Mouse (Mus musculus): ENCODE measurements around the gene Kdr. TPM values are rescaled to one million over a fixed set of nuclear protein-coding genes. Genes with fewer than 3 reads are reported as not detected.

Gene Kdr
- polyA plus RNA-seq, 1 experiment from 2014 or later, result 17.3 TPM

- ATAC-seq, result no peak
- WGBS, result 36% methylated on average over 6 of the region's 6 CpGs
- no peak overlapping the region for H3K27ac ChIP-seq
Observed at GRCm38 (mm10) chr5:75892956-75893471, 85.2 kb downstream of the Kdr start.

More at GRCm38 (mm10) chr5:75892956-75893471, 85.2 kb downstream of the Kdr start:
- Histone ChIP-seq H3K4me2 (no peak overlapping the region), H3K9me3 (replicated peaks) (no peaks in the 10 kb centered on the region), H3K9ac (no peak overlapping the region), H3K4me3 (no peak overlapping the region), H3K27me3 (no peaks in the 10 kb centered on the region), H3K36me3 (ENCODE audit: poor library complexity, severe bottlenecking) (no peaks in the 10 kb centered on the region), H3K4me1 (peaks cover 14% of the 10 kb centered on the region)

Small RNAs within 50 kb of the gene (microRNA-seq; reads per million reads assigned to microRNA genes)
- not detected for gene Gm25374

Other genes starting within 250 kb of the Kdr start
- 15.4 and 16.5 TPM in 2 replicates for gene Srd5a3, start 161.8 kb upstream of the Kdr start, polyA plus RNA-seq (2015; fragmentation: Nextera tagmentation; extraction: Ambion mirVana)
- gene Tmem165, start 205.4 kb upstream of the Kdr start, polyA plus RNA-seq (2015; fragmentation: Nextera tagmentation; extraction: Ambion mirVana), result 54.2 and 55.5 TPM in 2 replicates

All from forebrain, embryonic 13.5 days (tissue).